Mouse (Mus musculus): Measurements from ENCODE around the gene H2al2c. TPM values are rescaled to one million over a fixed set of nuclear protein-coding genes. Genes with fewer than 3 reads are reported as not detected.

H2al2c gene
- not detected for polyA plus RNA-seq (2015; fragmentation: Illumina TruSeq; extraction: RNeasy Lipid Tissue Mini Kit (QIAGEN cat#74804); ENCODE audit: insufficient read depth, low read depth, low replicate concordance)

DNA sequence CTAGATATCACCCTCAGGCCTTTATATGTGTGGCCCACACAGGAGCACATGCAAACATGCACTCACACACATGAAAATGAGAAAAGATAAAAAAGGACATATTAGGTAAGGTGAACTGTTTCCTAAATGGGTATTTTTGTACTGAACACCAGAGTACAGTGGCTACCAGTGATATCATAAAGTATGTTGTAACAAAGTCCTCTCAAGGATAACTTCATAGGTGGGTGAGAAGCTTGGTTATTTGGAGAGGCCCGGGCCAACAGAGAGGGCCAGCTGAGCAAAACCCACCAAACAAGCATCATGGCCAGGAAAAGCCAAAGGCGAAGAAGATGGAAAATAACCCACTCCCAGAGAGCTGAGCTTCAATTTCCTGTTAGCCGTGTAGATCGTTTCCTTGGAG lies at the start of gene H2al2c:
Gene H2al2c (plus strand): TSS at position 301 of the 400 bp plus-strand sequence.

Other genes with a start within 250 kb of the H2al2c start
- not detected for gene Sry, start 64.6 kb downstream of the H2al2c start, polyA plus RNA-seq (2015; fragmentation: Illumina TruSeq; extraction: RNeasy Lipid Tissue Mini Kit (QIAGEN cat#74804); ENCODE audit: insufficient read depth, low read depth, low replicate concordance)
- not detected for gene H2al2b, start 121.6 kb downstream of the H2al2c start, polyA plus RNA-seq (2015; fragmentation: Illumina TruSeq; extraction: RNeasy Lipid Tissue Mini Kit (QIAGEN cat#74804); ENCODE audit: insufficient read depth, low read depth, low replicate concordance)
- not detected for gene Gm4064, start 197.1 kb downstream of the H2al2c start, polyA plus RNA-seq (2015; fragmentation: Illumina TruSeq; extraction: RNeasy Lipid Tissue Mini Kit (QIAGEN cat#74804); ENCODE audit: insufficient read depth, low read depth, low replicate concordance)
- not detected for gene Rbmy, start 231.6 kb downstream of the H2al2c start, polyA plus RNA-seq (2015; fragmentation: Illumina TruSeq; extraction: RNeasy Lipid Tissue Mini Kit (QIAGEN cat#74804); ENCODE audit: insufficient read depth, low read depth, low replicate concordance)
- gene Gm10256, start 231.6 kb downstream of the H2al2c start, polyA plus RNA-seq (2015; fragmentation: Illumina TruSeq; extraction: RNeasy Lipid Tissue Mini Kit (QIAGEN cat#74804); ENCODE audit: insufficient read depth, low read depth, low replicate concordance), result not detected